ENCODE assay signal across 18 mouse cellular contexts in the genomic region with DNA sequence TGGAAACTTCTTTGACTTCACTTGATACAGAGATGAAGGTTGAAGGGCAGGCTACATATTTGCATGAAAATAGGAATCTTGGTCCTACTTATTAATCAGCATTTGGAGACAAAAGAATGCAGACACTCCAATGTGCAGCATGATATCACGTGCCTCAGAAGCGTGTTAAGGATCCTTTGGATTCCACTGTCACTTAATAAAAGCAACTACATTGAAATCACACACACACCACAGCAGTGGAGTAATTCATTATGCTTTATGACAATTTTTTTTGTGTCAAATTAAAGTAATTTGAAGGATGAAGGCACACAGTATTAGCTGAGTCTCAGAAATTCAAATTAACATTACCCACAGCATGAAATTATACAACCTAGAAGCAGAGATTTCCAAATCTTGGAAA.
"Had no signal": no experiment of that assay in that cellular context is flagged by ENCODE, and none has a peak within 500 bp of the region (broad histone marks: within the 10 kb centered on the region; RNA-seq: fewer than 3 reads in every experiment).

No protein-coding gene starts in this region.

- DNase-seq: lung, embryonic 14.5 days; lung, postnatal 10 days; lung, postnatal 4 days; midbrain, embryonic 14.5 days; retina, postnatal 1 day; right cerebral cortex, adult 18-20 months; right cerebral cortex, postnatal 25 days; right cerebral cortex, postnatal 4 days; spleen, adult 18-20 months; thymus, adult 18-20 months; thymus, postnatal 14 days; thymus, postnatal 36 days had no signal

- H3K4me1 ChIP-seq: midbrain, embryonic 10.5 days; midbrain, embryonic 12.5 days; neural tube, embryonic 13.5 days; neural tube, embryonic 15.5 days had no signal

- H3K4me2 ChIP-seq: lung, embryonic 14.5 days; midbrain, embryonic 12.5 days; neural tube, embryonic 13.5 days; neural tube, embryonic 15.5 days had no signal

- H3K9ac ChIP-seq: lung, embryonic 14.5 days; midbrain, embryonic 12.5 days; neural tube, embryonic 13.5 days; neural tube, embryonic 15.5 days had no signal

- H3K27ac ChIP-seq: midbrain, embryonic 10.5 days; midbrain, embryonic 12.5 days; neural tube, embryonic 13.5 days; neural tube, embryonic 15.5 days had no signal

- H3K36me3 ChIP-seq: midbrain, embryonic 10.5 days; midbrain, embryonic 12.5 days; neural tube, embryonic 13.5 days; neural tube, embryonic 15.5 days had no signal

- ATAC-seq: midbrain, embryonic 16.5 days had no signal

- H3K9me3 ChIP-seq: midbrain, embryonic 10.5 days; neural tube, embryonic 13.5 days; neural tube, embryonic 15.5 days had no signal

- H3K27me3 ChIP-seq: midbrain, embryonic 12.5 days; neural tube, embryonic 13.5 days; neural tube, embryonic 15.5 days had no signal

- H3K4me3 ChIP-seq: midbrain, embryonic 10.5 days; midbrain, embryonic 12.5 days; myocyte; neural tube, embryonic 13.5 days; neural tube, embryonic 15.5 days had no signal
